Mouse (Mus musculus): ENCODE data around the gene Snx17.
A peak's percentile ranks its signal among the peaks of the same experiment; 100 is the strongest.

GRCm38 (mm10) chr5:31151746-31152145, 41.3 kb upstream of the Snx17 start:
- TF ChIP-seq CTCF (IDR thresholded peaks at IDR 0.05; ENCODE audit: low read depth) (peak; percentile 39), EP300 (IDR thresholded peaks at IDR 0.05; ENCODE audit: low read depth) (no peak)

Measured in heart, postnatal 0 days (tissue).